Mouse (Mus musculus) ZHBTc4 (cell line): ENCODE data around the gene Pcnx2.

ENCODE experiments used
- DNase-seq: peaks from one replicate; pipeline ENCODE4 v3.0.0-alpha.2; 2011; ENCODE audit warnings: low read depth, low spot score

The Pcnx2 gene

DNA sequence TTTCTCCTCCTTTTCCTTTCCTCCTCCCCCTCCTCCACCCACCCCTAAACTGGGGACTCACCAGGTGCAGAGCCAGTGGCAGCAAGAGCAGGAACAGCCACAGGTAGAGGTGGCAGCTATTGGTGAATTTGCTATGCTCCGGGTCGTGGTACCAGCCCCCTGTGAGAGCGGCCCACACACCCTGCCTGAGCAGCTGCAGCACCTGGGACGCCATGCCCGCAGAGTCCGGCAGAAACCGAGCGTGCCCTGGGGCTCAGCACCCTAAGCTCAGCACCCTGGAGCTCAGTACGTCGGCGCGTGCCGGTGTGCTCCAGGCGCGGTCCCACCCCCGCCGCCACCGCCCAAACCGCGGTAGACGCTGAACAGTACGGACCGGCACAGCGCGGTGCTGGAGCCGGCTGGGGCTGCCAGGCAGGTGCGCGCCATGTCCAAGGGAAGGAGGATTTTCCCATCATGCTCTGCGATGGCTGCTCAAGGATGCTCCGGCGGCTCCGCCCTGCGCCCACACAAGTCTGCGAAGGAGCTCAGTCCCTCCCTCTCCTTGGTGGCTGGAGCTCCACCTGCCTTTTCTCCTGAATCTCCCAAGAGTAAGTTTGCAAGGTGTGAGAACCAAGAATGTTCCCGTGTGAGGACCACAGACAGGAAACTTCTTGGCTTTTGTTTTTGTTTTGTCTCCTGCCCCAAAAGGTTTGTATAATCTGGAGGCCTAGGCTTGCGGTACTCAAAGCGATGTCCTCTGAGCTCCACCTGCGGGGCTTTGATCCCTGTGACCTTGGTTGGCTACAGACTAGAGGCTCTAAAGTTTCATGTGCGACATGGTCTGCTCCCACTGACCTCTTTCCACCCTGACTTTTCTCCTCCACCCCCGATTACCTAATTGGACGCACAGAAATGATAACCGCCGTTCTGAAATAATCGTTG, at the start of gene Pcnx2:
TSS of gene Pcnx2 (minus strand) at position 450 of the 921 bp plus-strand sequence.
- peak; percentile 54 for DNase-seq

DNA sequence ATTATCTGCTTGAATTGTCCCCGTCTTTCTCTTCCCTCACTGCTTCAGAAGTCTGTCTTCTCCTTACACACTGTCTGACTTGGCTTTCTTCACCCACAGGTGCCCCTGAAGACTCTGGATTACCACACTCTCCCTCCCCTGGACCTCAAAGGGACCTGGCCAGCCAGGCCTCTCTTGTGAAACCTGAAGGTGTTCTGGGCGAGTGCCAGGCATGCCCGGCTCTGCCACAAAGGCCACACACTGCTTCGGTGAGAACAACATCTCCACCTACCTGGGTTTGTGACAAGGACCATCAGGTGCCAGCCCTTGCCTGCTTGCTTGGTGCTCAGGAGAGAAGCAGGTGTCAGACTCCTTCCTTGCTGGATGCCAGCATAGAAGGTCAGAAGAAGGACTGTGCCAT, 46.4 kb upstream of the Pcnx2 start:
- no peak for DNase-seq

DNA sequence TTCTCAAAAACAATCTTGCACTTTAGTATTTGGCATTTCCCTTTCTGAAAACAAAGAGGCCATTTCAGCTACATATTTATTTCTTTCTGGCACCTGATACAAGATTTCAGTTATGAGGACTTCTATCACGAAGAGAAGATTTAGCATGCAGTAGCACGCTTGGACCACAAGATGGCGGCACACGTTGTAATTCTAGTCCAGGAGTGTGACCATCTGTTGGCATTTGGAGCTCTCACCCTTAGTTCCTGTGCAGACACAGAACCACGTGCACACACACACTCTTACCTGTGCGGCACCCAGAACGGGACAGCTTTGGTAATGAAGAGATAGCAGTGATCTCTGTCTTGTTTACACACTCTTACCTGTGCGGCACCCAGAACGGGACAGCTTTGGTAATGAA, 37.5 kb upstream of the Pcnx2 start:
- peak; percentile 74 for DNase-seq

DNA sequence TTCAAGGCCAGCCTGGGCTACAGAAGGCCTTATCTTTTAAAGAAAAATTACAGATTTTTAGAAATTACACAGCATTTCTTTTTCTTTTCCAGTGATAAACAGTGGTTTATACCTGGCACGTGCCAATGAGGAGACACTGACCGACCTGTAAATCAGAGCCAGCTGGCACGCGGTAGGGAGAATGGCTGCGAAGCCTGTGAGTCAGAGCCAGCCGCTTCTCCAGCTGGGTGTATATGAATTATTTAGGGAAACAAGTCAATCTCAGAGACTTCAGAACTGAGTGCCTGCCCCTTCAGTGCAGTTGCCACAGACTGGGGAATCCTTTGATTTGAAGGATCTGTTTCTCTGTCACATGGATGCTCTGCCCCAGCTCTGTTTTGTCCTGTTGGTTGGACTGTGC, 33.7 kb upstream of the Pcnx2 start:
- no peak for DNase-seq

DNA sequence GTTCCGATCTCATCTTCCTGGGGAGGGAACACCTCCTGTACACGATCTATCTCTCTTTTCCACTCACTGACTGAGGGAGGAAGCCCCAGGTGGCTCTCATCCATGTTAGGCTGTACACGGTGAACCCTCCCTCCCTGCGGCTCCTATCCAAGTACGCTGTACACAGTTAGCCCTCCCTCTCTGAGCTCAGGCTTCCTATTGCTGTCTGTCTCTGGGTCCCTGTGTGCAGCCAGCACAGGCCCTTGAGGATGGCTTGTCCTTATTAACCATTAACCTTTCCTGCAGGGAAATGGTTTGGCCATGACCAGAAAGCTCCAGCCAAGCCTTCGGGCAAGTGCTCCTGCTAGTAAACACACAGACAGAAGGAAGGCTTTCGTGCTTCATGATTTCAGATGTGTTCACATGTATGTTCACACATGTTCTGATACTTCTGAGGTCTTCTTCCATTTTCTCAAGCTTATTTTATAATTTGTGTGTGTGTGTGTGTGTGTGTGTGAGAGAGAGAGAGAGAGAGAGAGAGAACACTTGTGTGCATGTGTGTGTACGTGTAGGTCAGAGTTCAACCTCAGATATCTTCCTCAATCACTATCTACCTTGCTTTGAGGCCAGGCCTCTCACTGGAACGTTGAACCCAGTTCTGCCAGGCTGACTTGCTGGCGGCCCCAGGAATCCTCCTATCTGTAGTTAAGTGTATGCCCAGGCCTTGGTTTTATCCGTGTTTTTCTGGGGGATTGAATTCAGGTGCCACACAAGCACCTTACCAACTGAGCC, 32.3 kb upstream of the Pcnx2 start:
- no peak for DNase-seq

DNA sequence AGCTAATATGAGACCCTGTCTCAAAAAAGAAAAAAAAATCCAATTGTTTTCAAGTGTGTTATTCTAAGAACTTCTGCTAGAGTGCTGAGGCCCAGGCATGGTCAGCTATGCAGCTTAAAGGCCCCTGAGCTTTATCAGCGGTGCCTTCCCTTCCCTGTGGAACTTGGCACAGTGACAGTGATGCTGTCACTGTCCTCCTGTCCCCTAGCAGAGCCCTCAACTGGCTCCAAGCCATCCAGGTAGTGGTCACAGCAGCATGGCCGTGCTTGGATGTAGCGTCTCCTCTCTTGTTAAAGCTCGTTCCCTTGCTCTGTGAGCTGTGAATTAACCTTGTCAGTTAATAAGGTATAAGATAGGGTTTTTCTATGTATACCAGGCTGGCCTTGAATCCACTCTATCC, 28.5 kb upstream of the Pcnx2 start:
- no peak for DNase-seq

DNA sequence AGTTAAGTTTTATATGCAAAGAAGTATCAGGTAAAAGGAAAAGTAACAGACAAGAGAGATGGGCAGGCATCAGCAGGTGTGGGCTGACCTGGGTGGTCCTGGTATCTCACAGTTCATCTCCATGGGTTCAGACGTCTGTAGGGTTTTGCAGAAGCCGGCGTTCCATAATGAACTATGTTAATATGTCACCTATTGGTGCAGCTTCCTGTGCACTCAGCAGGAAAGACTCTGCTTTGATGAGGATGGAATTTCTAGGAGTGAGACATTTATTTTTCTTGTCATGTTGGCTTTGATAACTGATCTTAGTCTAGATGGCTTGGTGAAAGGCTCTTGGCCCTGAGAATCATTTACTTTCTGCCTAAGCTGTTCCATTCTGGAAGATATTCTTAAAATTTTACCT, 24.2 kb upstream of the Pcnx2 start:
- no peak for DNase-seq

DNA sequence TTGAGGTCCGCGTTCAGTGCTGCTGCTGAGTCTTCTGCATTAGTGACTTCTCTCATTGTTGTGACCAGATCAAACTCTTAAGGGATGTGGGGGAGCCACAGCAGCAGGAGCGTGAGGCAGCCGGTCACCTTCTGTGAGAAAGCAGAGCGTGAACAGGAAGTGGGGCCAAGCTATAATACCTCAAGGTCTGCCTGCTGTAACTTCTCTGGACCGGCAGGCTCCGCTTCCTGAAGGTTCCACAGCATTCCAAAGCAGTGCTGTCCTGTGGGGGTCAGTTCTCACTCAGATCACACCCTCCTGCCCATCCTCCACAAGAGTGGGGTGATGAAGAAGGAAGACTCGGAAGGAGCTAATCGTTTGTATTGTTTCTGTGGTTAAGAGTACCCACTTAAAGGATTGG, 22.6 kb upstream of the Pcnx2 start:
- DNase-seq, result no peak

DNA sequence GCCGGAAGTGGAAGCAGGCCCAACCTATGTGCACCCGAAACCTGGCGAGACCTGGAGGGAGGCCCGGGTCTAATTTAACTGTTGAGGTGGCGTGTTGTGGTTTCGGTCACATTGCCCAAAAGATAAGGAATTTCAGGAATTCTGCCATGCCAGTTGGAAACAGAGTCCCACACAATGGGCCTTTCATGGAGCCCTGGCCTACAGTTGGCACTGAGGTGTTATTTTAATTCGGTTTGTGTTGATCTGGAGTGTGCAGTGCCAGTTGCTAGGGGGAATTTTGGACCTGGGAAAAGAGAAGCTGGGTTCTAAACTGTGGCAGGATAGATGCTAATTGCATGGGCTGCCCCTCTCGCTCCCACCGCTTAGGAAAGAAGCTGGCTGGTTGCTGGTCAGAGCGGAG, 22.2 kb upstream of the Pcnx2 start:
- DNase-seq, result no peak

DNA sequence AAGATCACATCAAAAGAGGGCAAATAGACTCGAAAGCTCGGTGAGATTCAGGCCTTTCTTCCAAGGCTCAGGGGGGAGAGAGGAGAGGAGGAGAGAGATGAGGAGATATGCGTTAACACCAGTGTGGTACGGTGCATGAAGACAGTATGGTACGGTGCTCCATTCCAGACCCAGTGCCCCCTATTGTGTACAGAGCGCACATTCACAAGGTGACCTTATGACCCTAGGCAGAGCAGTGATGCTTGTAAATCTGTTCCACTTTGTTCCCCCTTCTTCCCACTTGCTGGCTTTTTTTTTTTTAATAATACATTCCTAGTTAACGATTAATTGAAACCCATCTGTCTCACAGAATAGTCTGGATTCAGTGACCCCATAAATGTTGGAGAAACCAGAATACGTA, 21.4 kb upstream of the Pcnx2 start:
- DNase-seq, result no peak

DNA sequence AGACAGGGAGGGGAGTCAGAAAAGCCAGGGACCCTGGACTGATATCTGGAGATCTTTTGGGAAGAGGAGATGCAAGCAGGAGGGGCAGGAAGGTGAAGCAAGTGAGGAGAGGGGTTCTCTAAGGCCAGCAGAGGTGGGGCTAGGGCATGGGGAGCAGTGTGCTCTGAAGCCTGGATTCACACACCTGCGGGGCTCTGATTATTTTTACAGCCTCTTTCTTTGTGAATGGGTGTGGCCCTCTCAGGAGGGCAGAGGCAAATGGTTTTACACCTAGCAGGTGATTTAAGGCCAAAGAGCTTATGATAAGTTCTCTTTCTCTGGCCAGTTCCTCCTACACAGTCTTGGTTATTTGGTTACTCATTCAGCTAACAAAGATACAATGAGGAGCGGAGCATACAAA, 20.6 kb upstream of the Pcnx2 start:
- no peak for DNase-seq

DNA sequence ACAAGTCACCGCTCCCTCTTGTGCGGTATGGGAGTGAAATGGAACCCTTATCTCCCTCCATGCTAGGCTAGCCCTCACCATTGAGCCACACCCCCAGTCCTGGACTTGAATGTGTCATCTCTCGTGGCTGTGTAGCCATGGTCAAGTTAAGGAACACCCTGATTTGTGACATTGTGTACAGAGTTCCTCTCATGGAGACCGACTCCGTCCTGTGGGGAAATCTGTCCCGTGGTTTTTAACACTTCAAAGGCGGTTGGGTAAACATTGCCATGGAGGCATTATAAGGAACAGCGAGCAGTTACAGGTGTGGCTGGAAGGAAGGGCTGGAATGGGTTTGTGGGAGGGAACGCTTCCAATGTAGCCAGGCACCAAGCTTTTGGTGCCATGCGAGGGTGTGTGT, 18.9 kb upstream of the Pcnx2 start:
- peak; percentile 71 for DNase-seq

DNA sequence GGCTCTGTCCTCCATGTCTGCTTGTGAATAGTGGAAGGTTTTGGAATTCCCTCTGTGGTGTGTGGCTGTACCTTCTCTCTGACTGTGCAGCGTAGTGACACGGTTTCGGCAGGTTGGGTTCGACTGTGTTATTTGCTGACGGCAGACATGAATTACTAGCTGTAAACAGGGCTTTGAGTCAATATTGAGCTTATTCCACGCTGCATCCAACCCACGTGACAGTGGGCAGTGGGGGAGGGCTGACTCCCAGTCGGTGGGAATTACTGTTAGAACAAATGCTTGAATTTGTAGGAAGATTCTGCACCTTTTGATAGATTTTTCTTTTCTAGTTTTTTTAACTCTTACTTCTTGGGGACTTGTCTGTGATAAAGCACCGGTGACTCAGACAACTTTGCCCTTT, 16.3 kb upstream of the Pcnx2 start:
- no peak for DNase-seq

DNA sequence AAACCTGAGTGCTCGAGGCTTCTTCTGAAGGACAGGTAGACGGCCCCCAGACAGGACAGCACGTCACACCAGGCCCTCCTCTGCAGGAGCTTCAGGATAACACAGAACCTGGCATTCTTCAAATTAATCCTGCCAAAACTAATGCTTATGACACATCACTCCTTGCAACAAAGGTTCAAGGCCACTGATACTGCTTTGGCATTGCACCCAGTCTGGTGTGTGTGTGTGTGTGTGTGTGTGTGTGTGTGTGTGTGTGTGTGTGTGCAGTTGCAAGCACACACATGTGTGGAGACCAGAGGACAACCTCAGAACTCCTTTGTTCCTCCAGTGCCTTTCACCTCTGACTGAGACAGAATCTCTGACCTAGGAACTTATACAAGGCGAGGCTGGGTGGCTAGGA, 15.1 kb upstream of the Pcnx2 start:
- no peak for DNase-seq

DNA sequence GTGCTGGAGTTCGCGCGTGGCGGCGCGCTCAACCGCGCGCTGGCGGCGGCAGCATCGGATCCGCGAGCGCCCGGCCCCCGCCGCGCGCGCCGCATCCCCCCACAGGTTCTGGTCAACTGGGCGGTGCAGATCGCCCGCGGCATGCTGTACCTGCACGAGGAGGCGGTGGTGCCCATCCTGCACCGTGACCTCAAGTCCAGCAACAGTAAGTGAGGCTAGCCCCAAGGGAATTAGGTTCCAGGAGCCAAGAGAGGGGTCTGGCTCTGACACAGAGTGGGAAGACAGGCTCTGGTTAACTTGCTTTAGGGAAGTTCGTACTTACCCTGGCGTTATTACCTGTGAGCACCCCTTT, 13.1 kb upstream of the Pcnx2 start:
- DNase-seq, result peak; percentile 26

DNA sequence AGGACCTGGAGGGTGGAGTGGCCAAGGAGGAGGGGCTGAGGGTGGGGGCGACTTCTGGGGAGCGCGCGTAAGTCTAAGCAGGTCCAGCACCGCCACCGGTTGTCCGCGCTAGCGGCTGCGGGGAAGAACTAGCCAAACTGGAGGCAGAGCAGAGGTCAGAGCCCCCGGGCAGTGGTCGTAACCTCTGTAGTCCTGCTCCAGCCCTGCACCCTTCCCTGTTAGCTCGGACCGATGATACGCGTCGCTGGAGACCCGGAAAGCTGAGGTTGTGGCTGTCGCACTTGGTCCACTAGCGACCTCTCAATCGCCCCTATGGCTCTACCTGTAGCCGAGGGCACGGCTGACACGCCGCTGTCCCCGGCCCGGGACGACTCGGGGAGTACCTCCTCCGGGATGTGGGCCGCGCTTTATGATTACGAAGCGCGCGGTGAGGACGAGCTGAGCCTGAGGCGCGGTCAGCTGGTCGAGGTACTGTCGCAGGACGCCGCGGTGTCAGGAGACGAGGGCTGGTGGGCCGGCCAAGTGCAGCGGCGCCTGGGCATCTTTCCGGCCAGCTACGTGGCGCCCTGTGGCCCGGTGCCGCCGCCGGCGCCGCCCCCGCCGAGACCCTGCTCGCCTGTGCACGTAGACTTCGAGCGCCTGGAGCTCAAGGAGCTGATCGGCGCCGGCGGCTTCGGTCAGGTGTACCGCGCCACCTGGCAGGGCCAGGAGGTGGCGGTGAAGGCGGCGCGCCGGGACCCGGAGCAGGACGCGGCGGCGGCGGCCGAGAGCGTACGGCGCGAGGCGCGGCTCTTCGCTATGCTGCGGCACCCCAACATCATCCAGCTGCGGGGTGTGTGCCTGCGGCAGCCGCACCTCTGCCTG, 12.5 kb upstream of the Pcnx2 start, which contains the start of gene Map3k21:
TSS of gene Map3k21 (plus strand) at position 86 of the 864 bp plus-strand sequence.
- peak; percentile 53 for DNase-seq

DNA sequence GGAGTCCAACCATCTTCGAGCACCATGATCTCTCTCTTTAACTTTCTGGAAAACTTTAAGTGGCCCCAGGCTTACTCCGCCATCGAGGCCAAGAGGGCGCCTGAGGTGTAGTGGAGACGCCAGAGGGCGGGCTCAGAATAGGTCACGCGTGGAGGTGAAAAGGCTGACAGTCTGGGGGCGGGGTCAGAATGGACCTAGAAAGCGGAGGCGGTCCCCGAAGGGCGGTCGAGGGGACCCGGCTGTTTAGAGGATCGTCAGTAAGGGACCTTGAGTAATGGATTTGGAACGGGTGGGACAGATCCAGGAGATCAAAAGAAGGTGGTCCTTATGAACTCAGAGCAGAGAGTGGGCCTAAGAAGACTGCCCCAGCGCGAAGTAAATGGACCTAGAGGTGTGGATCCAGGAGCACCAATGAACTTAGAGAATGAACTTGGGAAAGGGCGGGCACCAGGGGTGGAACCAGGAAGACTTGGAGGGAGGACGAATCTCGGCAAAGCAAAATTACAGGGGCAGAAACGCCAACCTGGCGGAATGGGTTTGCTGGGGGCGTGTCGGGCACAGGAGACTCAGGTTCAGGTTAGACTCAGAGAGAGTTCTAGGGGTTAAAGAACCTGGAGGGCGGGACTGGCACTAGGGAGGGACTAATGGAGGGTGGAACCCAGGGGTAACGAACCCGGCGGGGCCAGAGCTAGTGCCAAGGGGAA, 11.7 kb upstream of the Pcnx2 start:
- peak; percentile 65 for DNase-seq

DNA sequence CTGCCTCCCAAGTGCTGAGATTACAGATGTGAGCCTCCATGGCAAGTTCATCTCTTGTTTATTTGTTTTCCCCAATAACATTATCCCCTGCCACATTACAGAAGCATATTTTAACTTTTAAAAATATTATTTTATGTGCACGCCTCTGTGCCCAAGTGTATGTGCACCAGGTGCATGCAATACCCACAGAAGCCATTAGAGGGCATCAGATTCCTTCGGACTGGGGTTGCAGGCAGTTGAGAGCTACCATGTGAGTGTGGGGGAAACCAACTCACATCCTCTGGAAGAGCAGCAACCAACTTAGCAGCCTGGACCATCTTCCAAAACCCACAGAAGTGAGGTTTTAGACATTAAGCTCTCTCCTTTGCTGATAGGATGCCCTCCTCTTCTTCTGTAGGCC, 9.2 kb upstream of the Pcnx2 start:
- DNase-seq, result peak; percentile 71

DNA sequence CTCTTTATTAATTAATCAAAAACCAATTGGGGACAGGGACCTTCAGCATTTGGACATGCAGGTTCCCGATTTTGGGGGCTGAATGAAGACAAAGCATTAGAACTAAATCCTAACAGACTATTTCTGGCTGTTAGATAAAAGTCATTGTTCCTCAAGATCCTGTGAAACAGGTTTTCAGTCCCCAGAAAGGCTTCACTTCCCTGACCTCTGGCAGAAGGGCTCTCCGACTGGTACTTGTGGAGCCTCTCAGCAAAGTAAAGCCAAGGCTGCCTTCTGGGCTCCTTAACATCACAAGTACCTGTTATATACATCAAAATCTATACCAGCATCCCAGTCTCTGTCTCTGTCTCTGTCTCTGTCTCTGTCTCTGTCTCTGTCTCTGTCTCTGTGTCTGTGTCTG, 7.2 kb upstream of the Pcnx2 start:
- no peak for DNase-seq

DNA sequence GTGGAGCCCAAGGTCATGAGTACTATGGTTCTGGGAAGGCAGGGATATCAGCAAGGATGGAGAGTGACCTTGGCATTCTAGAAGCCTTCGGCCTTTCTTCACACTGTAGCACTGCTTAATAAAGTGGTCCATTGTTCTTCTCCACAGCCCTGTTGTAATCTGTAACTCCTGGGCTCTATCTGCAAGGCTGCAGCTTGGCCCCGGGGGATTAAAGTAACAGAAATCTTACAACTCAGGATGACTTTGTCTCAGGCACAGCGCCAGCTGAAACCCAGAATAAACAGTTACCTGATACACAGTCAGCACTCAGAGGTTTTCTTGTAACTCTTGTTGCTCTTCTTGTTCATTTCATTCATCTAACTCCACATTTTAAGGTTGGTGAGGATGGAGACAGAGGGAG, 4.4 kb upstream of the Pcnx2 start:
- DNase-seq, result peak; percentile 19

DNA sequence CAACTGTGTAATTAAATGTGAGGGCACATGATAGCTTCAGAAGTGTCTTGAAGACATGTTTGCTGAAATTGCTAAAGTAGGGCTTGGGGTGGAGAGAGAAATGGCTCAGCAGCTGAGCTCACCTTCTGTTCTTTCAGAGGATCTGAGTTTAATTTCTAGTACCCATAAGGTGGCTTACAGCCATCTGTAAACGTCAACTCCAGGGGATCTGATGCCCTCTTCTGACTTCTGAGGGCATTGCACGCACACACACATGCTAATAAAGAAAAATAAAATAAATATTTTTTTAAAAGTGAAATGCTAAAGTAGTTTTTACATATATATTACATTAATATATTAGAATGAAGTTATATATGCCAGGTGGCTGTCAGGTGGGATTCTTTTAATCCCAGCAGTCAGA, 3.0 kb upstream of the Pcnx2 start:
- DNase-seq, result no peak
